Mouse (Mus musculus) liver, embryonic 14.5 days (tissue): ENCODE measurements around the gene Osbpl11. TPM values are rescaled to one million over a fixed set of nuclear protein-coding genes. Genes with fewer than 3 reads are reported as not detected.

Experiments
- ATAC-seq: fragments of 200-750 bp; cut with Nextera tagmentation; 2 replicates; pipeline ENCODE4 v1.8.0; 2017; ENCODE audit warnings: moderate number of reproducible peaks, mild to moderate bottlenecking, moderate library complexity; ENCODE audit not compliant: insufficient read depth
- DNase-seq, 3 experiments: peaks; one replicate each; pipeline ENCODE4 v3.0.0-alpha.2; 2012 to 2013; ENCODE audit warnings: low read depth in 3 of 3, low spot score in 3 of 3
- H3K27ac ChIP-seq: fragments of 300-500 bp; sonication (generic); 2 replicates; pipeline ENCODE4 v1.5.1; 2014; ENCODE audit warnings: moderate library complexity, mild to moderate bottlenecking, control low read depth, inconsistent platforms
- H3K27me3 ChIP-seq: fragments of 300-500 bp; sonication (generic); 2 replicates; pipeline ENCODE4 v1.6.1; 2014; ENCODE audit warnings: mild to moderate bottlenecking, low read length, moderate library complexity; ENCODE audit not compliant: control insufficient read depth, insufficient read depth
- H3K36me3 ChIP-seq: fragments of 300-500 bp; sonication (generic); replicated peaks from 2 replicates; pipeline ENCODE4 v1.6.1; 2014; ENCODE audit warnings: low read depth; ENCODE audit not compliant: control insufficient read depth, insufficient read depth
- H3K4me1 ChIP-seq, 2 experiments: fragments of 200-500 bp in 1 of 2; fragments of 300-500 bp in 1 of 2; sonication (generic) in 1 of 2; replicated peaks; 2 replicates each; pipeline ENCODE4 v1.6.1; 2012 to 2014; ENCODE audit warnings: antibody characterized with exemption in 1 of 2, inconsistent platforms in 1 of 2, low read length in 1 of 2; ENCODE audit not compliant: control insufficient read depth in 2 of 2, insufficient read depth in 2 of 2
- H3K4me2 ChIP-seq: fragments of 300-500 bp; sonication (generic); 2 replicates; pipeline ENCODE4 v1.6.1; 2014; ENCODE audit warnings: low read depth, mild to moderate bottlenecking, control low read depth, moderate library complexity
- H3K4me3 ChIP-seq, 2 experiments: fragments of 200-500 bp in 1 of 2; fragments of 300-500 bp in 1 of 2; sonication (generic) in 1 of 2; 2 replicates each; pipeline ENCODE4 v1.5.1; 2012 to 2014; ENCODE audit warnings: low read depth in 2 of 2, low read length in 2 of 2, mild to moderate bottlenecking in 2 of 2, control low read depth in 1 of 2, inconsistent platforms in 1 of 2, moderate library complexity in 1 of 2; ENCODE audit not compliant: insufficient read depth in 1 of 2
- H3K9ac ChIP-seq: fragments of 300-500 bp; sonication (generic); replicated peaks from 2 replicates; pipeline ENCODE4 v1.6.1; 2014; ENCODE audit warnings: mild to moderate bottlenecking, control low read depth, moderate library complexity
- H3K9me3 ChIP-seq: fragments of 300-500 bp; sonication (generic); 2 replicates; pipeline ENCODE4 v1.6.1; 2016; ENCODE audit warnings: low read length, mixed read lengths; ENCODE audit not compliant: control insufficient read depth
- CTCF ChIP-seq: IDR thresholded peaks from 2 replicates; pipeline ENCODE4 v1.5.1; 2016; ENCODE audit warnings: antibody characterized with exemption, low read depth, control low read depth
- EP300 ChIP-seq: IDR thresholded peaks from 2 replicates; pipeline ENCODE4 v1.6.1; 2016; ENCODE audit warnings: antibody characterized with exemption, low read depth
- WGBS: fragments of 180-500 bp; shearing (Covaris S2); extraction: QIAGEN DNeasy Blood & Tissue Kit; methylation state at CpG from one replicate; pipeline ENCODE4 v1.1.7; 2014; ENCODE audit not compliant: insufficient replicate concordance; 5-methylcytosine and 5-hydroxymethylcytosine counted together
- polyA plus RNA-seq, 2 experiments: library from polyadenylated mRNA; depleted of rRNA in 1 of 2; stranded (reverse) in 1 of 2; unstranded in 1 of 2; fragments of >200 nt; fragmentation: Nextera tagmentation in 1 of 2; extraction: Ambion mirVana in 1 of 2; gene quantifications; 2 replicates each; pipeline versions ENCODE4 v1.2.1 to v1.2.3; 2012 to 2014

The Osbpl11 gene
- polyA plus RNA-seq, 2 experiments: 3.3 to 4.3 TPM

DNA sequence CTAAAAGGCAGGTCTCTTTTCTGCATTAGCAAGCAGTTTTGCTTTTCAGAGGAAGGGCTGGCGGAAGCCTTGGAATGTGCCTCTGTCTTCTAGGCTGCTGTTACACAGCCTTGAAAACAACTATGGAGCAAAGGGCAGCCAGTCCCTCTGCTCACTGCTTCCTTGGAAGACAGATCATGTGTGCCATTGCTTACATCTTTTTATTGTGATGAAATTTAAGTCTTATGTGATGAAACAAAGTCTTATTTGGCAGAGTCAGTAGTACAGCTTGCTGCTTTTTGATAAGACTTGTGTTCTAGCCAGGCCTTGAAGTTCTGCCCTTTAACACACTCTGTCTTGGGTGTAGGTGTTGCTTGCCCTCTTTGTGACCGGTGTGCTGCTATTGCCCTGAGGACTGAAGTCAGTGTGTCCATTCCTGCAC, 6.8 kb downstream of the Osbpl11 start:
- no peaks in the 10 kb centered on the region for H3K9me3 ChIP-seq
- no peak overlapping the region for H3K4me3 ChIP-seq
- H3K36me3 ChIP-seq: no peaks in the 10 kb centered on the region
- H3K9ac ChIP-seq: no peak overlapping the region
- ATAC-seq (no peak), DNase-seq (no peak)
- H3K4me1 ChIP-seq: peaks cover 0 to 4% of the 10 kb centered on the region in 2 experiments
- 84% methylated on average over 2 of the region's 2 CpGs for WGBS
- no peaks in the 10 kb centered on the region for H3K27me3 ChIP-seq
- TF ChIP-seq EP300 (no peak), CTCF (no peak)
- no peak overlapping the region for H3K27ac ChIP-seq
- H3K4me2 ChIP-seq: no peak overlapping the region

DNA sequence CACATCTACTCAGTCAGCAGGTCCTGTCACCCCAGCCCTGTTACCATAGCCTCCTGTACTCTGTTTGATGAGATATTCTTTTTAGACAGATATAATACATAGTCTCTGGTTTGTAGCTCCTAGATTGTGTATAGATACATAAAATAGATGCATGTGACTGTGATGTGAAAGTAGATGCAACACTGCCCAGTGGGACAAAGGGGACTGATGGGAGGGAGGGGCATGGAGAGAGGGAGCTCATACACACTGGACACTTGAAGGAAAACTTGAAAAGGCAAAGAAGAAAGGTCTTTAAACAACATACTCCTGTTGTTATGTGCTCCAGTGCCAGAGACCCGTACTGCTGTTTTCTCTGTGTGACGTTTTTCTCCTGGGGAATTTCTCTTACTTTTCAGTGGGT, 7.4 kb downstream of the Osbpl11 start:
- Histone ChIP-seq H3K36me3 (no peaks in the 10 kb centered on the region), H3K4me1 (no peaks in the 10 kb centered on the region; a peak in 1 of 4 replicates), H3K9ac (no peak overlapping the region), H3K27ac (no peak overlapping the region), H3K4me3 (no peak overlapping the region), H3K27me3 (no peaks in the 10 kb centered on the region), H3K4me2 (no peak overlapping the region), H3K9me3 (no peaks in the 10 kb centered on the region)
- TF ChIP-seq EP300: no peak
- TF ChIP-seq CTCF: no peak
- ATAC-seq: no peak
- 65% methylated on average over 2 of the region's 2 CpGs for WGBS
- DNase-seq: no peak

DNA sequence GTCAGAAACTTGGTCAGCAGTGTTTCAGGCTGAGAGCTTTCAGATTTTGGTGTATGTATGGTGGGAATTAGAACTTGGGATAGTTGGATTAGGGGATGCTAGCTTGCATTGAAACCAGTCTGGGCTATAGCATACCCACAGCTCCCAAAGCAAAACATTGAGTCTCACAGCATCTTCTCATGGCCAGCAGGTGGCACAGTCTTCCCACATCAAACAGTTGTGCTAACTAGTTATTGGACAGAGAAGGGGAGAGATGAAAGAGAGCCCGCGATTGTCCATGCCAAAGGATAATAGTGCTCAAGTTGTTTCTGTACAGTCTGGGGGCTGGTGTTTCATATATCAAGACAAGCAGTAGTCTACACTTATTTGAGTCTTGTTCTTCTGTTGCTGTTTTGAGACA, 8.8 kb downstream of the Osbpl11 start:
- Histone ChIP-seq H3K27me3 (no peaks in the 10 kb centered on the region), H3K4me1 (no peaks in the 10 kb centered on the region), H3K27ac (no peak overlapping the region), H3K36me3 (no peaks in the 10 kb centered on the region), H3K9me3 (no peaks in the 10 kb centered on the region), H3K9ac (no peak overlapping the region), H3K4me2 (no peak overlapping the region), H3K4me3 (no peak overlapping the region)
- ATAC-seq (no peak), DNase-seq (no peak)
- peak; percentile 73 for TF ChIP-seq CTCF
- TF ChIP-seq EP300: no peak
- WGBS: 19% methylated on average over 2 of the region's 2 CpGs

DNA sequence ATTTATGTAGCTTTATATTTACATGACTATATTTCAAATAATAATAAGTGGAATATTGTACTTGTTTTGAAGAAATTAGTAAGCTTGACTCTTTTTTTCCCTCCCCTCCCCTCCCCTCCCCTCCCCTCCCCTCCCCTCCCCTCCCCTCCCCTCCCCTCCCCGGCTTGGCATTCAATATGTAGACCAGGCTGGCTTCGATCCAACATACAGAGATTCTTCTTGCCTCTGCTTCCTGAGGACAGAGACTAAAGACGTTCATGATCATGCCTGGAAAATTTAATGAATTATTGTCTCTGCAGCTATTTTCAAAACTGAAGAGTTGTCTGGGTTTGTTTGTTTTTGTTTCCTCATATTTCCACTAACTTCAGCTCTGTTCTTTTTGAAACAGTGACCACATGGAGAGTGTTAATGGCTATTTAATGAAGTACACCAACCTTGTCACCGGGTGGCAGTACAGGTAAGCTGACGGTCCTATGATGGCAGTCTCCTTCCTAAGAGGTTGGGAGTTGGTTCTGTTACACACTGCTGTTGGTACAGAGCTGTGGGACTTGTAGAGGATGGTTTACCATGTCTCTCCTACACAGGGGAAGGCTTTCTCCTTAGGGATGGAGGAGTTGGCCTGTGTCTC, 10.9 kb downstream of the Osbpl11 start:
- Histone ChIP-seq H3K9me3 (no peaks in the 10 kb centered on the region), H3K27ac (no peak overlapping the region), H3K4me2 (no peak overlapping the region), H3K27me3 (no peaks in the 10 kb centered on the region), H3K4me1 (0 out of 4 replicates have a peak, but pooled peaks cover 0 to 3% of the 10 kb centered on the region in 2 experiments), H3K4me3 (no peak overlapping the region), H3K9ac (no peak overlapping the region), H3K36me3 (no peaks in the 10 kb centered on the region)
- 52% methylated on average over 4 of the region's 5 CpGs for WGBS
- ATAC-seq (no peak), DNase-seq (no peak)
- TF ChIP-seq CTCF (peak; percentile 56), EP300 (no peak)

DNA sequence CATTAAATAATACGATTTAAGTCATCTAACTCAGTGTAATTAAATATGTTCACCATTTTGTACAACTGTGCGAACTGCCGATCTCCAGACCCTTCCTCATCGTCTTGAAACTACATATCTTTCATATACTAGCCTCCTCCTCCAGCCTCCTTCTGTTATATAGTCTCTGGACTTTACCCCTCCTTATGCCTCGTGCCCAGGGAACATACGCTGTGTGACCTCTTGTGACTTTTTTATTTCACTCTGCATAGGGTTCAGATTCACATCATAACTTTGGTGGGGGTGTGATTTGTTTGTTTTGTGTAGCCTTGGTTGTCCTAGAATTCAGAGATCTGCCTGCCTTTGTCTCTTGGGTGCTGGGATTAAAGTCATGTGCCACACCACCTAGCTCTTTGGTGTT, 11.7 kb downstream of the Osbpl11 start:
- Histone ChIP-seq H3K36me3 (no peaks in the 10 kb centered on the region), H3K9me3 (no peaks in the 10 kb centered on the region), H3K9ac (no peak overlapping the region), H3K4me2 (no peak overlapping the region), H3K4me3 (no peak overlapping the region), H3K27ac (no peak overlapping the region), H3K4me1 (0 out of 4 replicates have a peak, but pooled peaks cover 0 to 3% of the 10 kb centered on the region in 2 experiments), H3K27me3 (no peaks in the 10 kb centered on the region)
- no peak for DNase-seq
- WGBS: 70% methylated on average over 6 of the region's 6 CpGs
- TF ChIP-seq EP300: no peak
- no peak for TF ChIP-seq CTCF
- no peak for ATAC-seq
